Mouse (Mus musculus) T-cell, adult 66 days (primary cell): ENCODE results near the gene AL607142.1. TPM values are rescaled to one million over a fixed set of nuclear protein-coding genes. Genes with fewer than 3 reads are reported as not detected.

Source experiments
- total RNA-seq, 2 experiments: library from RNA; stranded (reverse); gene quantifications; 3 replicates in 1 of 2; 4 replicates in 1 of 2; pipeline ENCODE4 v1.2.4; 2023

Gene AL607142.1
- total RNA-seq = not detected

DNA sequence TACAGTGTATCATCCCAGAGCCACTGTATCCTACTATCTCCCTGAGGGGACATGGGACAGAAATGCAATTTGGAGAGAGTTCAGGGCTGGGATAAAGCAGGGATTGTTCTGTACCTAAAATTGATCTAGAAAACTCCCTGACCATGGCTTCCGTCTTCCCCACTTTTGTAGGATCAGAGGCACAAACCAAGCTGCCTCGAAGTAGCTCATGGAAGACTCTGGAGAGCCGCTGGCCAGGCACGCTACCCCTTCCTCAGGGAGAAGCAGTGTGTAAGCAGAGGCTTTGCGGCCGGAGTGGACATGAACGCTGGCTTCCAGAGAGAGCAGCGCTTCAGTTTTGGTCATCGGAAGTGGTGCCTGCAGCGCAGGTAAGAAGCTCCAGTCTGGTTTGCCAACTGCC, at the start of gene AL607142.1:
Gene AL607142.1 (plus strand): TSS at position 301 of the 400 bp plus-strand sequence.

Other genes with a start within 250 kb of the AL607142.1 start
- gene Edn2, start 96.2 kb downstream of the AL607142.1 start, total RNA-seq = not detected
- not detected for gene Foxo6, start 222.4 kb downstream of the AL607142.1 start, total RNA-seq